ENCODE assay signal across 10 mouse cellular contexts in the genomic region with DNA sequence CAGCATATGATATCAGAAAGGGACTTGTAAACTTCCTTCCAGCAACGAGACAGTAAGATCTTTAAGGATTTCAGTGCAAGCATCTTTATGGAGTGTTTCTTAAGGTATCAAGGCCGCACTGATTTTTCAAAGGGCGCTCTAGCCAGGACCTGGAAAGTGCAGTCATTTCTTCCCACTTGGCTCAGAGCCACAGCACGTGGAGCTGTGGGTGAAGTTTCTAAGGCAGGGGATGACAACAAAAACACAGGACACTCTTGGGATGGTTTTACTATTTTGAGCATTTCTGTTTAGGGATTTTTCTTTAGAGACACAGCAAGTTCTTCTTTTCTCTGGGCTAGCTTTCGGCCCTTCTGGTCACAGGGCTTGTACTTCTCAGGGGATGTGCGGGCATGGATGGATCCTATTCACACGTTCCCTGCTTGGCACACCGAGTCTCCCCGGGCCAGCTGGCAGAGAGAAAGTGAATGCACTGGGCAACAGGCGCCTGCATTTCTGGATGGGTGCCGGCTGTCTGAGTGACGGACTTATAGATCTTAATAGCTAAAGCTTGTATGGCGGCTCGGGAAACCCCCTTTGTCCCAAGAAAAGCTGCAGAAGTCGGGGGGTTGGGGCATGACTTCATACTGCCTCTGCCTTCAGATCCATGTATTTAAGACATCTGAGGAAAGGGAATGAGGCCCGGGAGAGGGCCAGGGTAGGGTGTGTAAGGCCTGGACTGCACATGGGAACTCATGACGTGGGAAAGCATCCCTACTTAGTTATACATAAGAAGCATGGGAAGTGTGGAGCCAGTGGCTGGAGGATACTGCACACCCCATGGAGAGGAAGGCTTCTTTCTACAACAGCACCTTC.
DNase-seq lines count a peak whose midpoint lies in the region; ATAC-seq and TF ChIP-seq lines count a peak whose summit lies in the region.
"Had no signal": no experiment of that assay in that cellular context is flagged by ENCODE, and none has a peak within 500 bp of the region (broad histone marks: within the 10 kb centered on the region; RNA-seq: fewer than 3 reads in every experiment).

No protein-coding gene starts in this region.

- intact Hi-C loops in heart, postnatal 36 days (cut with DNase I), result loop anchor here (2.0 kb wide), 3 partner anchors 73 to 215 kb away; no protein-coding TSS in a partner anchor

- no peak for TF ChIP-seq EP300 in liver, postnatal 0 days (IDR thresholded peaks at IDR 0.05; ENCODE audit: low read depth)

- H3K9ac ChIP-seq in kidney, embryonic 15.5 days, result no peak overlapping the region
- H3K9ac ChIP-seq in liver, postnatal 0 days (replicated peaks), result no peak overlapping the region

- no peak for DNase-seq in kidney, postnatal 25 days
- peak; percentile 54 to 62 for DNase-seq in adrenal gland, postnatal 36 days
- DNase-seq in cerebellum, postnatal 10 days, result peak; percentile 82 to 90
- DNase-seq in heart, postnatal 36 days, result peak; percentile 45 to 47
- no peak for DNase-seq in liver, postnatal 0 days
- no peak for DNase-seq in thymus, postnatal 14 days
- DNase-seq: kidney, adult 11 months; lung, adult 18-20 months had no signal

- TF ChIP-seq CTCF in liver, postnatal 0 days (IDR thresholded peaks at IDR 0.05; ENCODE audit: low read depth), result no peak

- H3K27ac ChIP-seq in kidney, embryonic 15.5 days, result peak overlapping the region; percentile 18; the same call in 1 of the 2 replicates
- H3K27ac ChIP-seq in liver, postnatal 0 days (ENCODE audit: low read depth), result no peak overlapping the region

- H3K36me3 ChIP-seq in kidney, embryonic 15.5 days, result no peaks in the 10 kb centered on the region
- H3K36me3 ChIP-seq in liver, postnatal 0 days (replicated peaks; ENCODE audit: insufficient read depth, low read length), result no peaks in the 10 kb centered on the region

- no peak overlapping the region for H3K4me3 ChIP-seq in kidney, embryonic 15.5 days (replicated peaks)
- H3K4me3 ChIP-seq in liver, postnatal 0 days (ENCODE audit: low read depth, low read length), result no peak overlapping the region

- no peaks in the 10 kb centered on the region for H3K9me3 ChIP-seq in kidney, embryonic 15.5 days (replicated peaks)
- no peaks in the 10 kb centered on the region for H3K9me3 ChIP-seq in liver, postnatal 0 days (ENCODE audit: low read length)

- H3K4me2 ChIP-seq in kidney, embryonic 15.5 days, result no peak overlapping the region
- no peak overlapping the region for H3K4me2 ChIP-seq in liver, postnatal 0 days (ENCODE audit: low read depth, low read length)

- H3K4me1 ChIP-seq in kidney, embryonic 15.5 days, result peaks cover 64% of the 10 kb centered on the region
- no peaks in the 10 kb centered on the region for H3K4me1 ChIP-seq in liver, postnatal 0 days (ENCODE audit: insufficient read depth)

- WGBS in kidney, embryonic 15.5 days, result 69% methylated on average over 17 of the region's 17 CpGs
- 76% methylated on average over 17 of the region's 17 CpGs for WGBS in liver, postnatal 0 days (ENCODE audit: insufficient replicate concordance)

- no peaks in the 10 kb centered on the region for H3K27me3 ChIP-seq in kidney, embryonic 15.5 days
- H3K27me3 ChIP-seq in liver, postnatal 0 days (ENCODE audit: insufficient read depth, low read length), result no peaks in the 10 kb centered on the region

- ATAC-seq in kidney, embryonic 15.5 days (replicated peaks; ENCODE audit: low FRiP score), result no peak
- no peak for ATAC-seq in liver, postnatal 0 days
- ATAC-seq in erythroblast, adult 5-6 weeks (replicated peaks; ENCODE audit: low FRiP score, poor library complexity, severe bottlenecking), result no peak

Comparison
In these comparisons a context has a peak if more than half of its experiments do, and no peak if none do; other contexts are left out.
1. DNase-seq: peak in adrenal gland, postnatal 36 days (2 of 2), cerebellum, postnatal 10 days (2 of 2) and heart, postnatal 36 days (2 of 2); none in kidney, postnatal 25 days (0 of 2), liver, postnatal 0 days (single experiment) and thymus, postnatal 14 days (single experiment).